Mouse (Mus musculus) fibroblast of lung, adult 2 months (primary cell): ENCODE results near the gene Tmem229b.
"Not testable (repeated sequence)": the region's sequence is repeated elsewhere in the genome, so short reads cannot be mapped to it uniquely, and the experiment has no call there.

ENCODE experiments used
- DNase-seq: peaks from one replicate; pipeline ENCODE4 v3.0.0-alpha.2; 2011; ENCODE audit warnings: low read depth

The Tmem229b gene

DNA sequence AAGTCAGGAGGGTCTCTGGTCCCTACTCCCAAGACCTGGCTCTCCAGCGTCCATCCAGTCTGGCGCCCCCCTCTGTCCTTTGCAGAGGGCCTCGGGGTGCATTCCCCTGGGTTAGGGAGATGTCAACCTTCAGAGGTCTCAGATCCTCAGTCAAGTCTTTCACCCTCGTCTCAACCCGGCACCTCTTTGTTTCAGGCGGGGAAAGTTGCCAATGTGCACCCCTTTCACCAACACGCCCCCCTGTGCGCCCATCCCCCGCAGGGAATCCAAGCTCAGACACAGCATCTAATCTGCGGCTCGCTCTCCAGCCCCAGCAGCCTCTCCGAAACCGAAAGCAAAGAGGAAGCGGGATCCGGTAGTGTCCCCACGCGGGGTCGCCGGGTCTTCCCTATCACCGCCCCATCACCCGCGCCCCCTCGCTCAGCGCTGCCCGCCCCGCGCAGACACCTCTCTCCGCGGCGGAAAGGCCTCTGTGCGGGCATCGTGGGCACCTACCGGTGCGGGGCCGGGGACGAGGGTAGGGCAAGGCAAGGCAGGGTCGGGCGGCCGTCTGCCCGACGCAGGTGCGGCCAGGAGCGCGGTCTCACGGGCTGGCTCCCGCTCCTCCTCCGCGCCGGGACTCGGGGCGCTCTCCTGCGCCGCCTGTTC, 825 bp downstream of the Tmem229b start:
- no peak for DNase-seq

DNA sequence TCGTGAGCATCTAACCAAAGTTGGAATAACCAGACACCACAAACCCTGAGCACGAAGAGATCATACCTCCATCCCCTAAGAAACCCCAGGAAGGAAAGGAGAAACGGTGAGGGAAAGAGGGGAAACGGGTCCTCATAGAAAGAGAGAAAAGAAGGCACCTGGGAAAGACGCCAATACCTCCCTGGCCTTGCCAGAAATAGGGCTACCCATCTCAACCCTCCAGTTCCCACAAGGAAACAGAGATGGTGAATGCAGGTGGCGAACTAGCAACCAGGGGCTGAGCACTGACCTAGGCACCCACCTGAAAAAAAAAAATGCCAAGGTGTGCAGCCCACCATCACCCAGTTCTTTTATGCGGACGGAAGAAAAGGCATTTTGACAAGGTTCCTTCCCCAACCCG, 1.4 kb downstream of the Tmem229b start:
- DNase-seq: no peak

DNA sequence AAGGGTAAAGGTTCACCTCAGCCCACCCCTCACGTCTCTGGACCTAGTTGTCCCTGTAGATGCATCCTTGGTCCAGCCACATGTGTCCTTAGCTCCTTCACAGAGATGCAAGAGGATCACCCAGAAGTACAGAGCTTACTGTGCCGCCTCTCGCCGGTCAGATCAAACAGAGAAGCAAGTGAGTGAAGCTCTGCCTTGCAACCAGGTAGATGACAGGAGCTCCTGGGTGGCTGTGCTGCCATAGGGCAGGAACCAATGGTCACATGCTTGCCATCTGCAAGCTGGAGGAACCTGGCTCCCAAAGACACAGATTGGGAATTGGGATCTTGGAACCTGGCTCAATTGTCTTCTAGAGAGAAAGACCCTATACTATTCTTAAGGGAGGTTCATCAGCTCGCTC, 2.0 kb downstream of the Tmem229b start:
- no peak for DNase-seq

DNA sequence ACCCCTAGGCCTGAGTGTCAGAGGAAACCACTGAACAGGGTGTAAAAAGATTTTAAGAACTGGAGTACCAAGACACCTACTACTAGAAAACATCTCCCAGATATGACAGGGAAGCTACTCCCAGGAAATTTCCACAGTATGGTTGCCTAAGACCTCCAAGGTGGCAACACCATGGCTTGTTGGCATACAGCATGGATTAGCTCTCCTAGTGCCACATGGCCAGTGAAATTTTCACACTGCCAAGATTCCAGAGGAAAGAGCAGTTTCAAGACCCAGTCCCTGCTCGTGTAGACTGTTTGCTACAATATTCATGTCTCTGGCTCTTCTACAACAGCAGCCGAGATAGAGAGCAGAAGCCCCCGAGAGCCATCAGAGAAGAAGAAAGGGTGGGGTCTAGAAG, 4.4 kb downstream of the Tmem229b start:
- DNase-seq: no peak

DNA sequence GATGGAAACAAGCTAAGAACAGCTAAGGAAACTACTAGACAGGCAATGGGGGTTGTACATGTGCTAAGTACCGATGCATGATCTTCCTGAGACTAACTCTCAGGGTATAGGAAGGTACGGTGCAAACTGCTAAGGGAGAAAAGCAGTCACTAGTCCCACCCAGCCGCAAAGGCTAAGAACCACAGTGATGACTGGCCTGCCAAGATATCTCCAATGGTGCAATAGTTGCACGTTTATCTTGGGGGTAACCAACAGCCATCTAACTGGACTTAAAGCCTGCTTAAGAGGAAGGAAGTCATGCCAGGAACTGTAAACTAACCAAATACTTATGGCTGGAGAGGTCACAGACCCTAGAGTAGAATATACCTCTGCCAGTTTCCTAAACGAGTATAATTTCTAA, 5.0 kb downstream of the Tmem229b start:
- DNase-seq: no peak

DNA sequence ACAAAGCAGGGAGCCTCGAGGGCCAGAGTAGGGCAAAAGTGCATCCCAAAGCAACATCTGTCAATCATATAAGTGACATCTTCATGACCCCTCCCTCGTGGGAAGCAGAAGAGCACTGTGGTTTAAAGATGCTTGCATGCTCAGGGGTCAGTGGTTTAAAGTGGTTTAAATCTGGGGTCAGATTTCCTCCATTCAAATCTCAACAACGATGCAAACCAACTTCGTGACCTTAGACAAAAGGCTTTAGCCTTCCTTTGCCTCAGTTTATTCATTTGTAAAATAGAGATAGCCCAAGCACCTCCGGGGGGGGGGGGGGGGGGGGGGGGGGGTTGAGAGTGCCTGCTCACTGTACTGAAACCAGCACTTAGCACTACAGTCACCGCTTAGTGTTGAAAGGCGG, 10.7 kb downstream of the Tmem229b start:
- no peak for DNase-seq

DNA sequence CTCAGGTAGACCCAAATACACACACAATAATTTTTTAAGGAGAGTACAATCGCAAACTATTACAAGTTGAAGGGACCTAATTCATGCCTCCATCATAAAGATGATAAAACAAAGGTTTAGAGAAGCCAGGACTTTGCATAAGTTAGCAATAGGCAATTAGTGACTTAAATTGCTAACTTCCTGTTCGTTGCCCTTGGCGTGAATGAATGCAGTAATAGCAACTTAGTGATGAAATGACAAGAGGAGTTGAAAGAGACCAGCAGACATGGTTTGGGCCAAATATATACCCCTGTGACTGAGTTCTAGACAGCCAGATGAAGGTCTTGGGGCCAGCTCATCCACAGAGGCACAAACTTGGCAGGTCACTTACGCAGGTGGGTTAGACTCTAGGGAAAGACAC, 11.2 kb downstream of the Tmem229b start:
- no peak for DNase-seq

DNA sequence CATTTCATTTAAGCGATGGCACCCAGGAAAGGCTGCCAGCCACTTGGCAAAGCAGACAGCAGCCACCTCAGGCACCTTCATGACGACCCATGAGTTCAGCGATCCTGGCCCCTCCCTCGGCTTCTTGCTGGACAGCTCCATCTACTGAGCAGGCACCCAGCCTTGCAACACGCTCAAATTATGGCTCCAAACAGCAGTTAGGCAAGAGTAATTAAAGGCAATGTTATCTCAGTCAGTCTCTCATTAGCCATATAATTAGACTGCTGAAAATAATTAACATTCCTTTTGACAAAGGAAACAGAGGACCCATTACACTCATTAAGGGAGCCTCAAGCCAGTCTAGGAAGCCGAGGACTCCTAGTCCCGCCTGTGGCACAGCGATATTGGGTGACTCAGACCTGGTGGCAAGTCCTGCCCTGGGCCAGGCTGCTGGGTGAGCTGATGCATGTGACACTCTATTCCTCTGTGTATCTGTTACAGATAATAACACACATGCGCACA, 19.8 kb downstream of the Tmem229b start:
- DNase-seq: no peak

DNA sequence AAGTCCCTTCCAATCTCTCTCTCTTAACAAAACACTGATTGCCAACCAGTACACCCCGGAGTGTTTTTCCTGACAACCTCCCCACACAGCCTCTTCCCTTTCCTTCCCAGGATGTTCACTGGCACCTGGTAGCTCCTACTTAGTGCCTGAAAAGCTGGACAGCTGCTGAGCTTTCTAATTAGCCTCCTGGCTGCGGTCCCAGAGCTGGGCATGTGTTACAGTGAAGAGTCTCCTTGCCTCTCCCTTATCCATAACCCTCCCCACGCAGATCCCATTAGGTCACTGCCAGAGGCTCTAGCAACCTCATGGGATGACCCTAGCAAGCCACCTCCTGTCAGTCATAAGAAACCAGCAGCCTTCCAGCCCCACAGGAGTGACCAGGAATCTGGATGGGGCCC, 23.4 kb downstream of the Tmem229b start:
- DNase-seq: no peak

DNA sequence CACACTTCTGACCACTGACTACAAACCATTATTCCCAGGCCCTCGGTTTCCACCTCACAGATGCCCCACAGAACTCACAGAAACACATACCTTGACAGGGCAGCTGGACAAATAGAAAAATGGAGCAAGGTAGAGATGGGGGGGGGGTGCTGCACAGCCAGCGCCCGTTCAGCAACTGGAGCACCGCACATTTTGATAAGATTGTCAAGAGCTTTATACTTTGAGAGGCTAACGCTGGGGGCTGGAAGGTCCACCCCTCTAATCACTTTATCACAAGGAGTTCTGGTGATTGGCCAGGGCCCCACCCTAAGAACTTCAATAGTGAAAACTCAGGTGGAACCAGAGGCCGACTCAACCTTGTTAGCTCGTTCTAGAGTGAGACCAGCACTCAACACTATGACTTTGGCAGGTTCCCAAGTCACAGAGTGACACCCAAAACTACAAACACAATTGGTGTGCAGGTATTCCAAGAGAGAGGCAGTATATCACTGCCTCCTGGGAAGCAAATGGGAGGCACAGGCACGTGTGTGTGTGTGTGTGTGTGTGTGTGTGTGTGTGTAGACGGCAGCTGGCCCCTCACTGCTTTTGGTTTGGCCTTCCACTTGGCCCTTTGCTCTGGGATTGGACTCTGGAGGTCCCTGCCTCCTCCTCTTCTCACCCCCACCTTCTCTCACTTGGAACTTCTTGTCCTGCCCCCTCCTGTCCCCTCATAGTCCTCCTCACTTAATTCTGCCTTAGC, 24.0 kb downstream of the Tmem229b start:
- no peak for DNase-seq

DNA sequence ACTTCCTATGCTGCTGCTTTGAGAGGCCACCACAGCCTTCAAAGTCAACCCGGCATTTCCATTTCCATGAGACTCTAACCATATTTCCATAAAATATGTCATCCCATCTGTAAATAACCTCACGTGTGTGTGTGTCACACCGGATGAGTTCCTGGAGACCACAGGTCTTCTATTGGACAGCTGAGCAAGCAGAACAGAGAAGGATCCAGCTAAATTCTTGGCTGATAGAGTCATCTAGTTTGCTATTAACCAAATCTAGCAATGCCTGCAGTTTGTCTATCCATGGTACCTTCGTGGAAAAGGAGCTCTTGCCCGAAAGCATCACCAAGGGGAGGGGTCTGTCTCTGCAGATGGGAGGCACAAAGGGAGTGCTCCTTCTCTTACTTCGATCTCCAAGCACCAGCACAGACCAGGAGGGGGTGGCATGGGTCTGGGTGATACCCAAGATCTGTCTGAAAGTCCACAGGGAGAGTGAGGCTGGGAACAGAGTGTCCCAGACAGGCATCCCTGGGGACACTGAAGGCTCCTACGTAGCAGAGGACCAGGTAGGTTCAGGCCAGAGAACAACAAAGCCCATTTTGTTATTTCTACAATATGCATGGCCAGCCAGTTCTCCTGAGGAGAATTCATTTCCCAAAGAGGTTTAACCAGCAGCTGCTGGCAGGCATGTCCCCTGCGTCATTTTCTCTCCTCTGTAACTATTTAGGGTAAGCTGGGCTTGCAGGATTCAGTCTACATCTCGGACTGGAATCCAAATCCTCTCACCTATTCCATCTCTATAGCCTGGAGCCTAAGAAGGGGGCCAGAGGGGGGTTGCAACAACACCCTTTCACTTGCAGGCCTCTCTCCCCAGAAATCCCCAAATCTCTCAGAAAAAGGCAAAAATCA, 25.2 kb downstream of the Tmem229b start:
- DNase-seq: no peak

DNA sequence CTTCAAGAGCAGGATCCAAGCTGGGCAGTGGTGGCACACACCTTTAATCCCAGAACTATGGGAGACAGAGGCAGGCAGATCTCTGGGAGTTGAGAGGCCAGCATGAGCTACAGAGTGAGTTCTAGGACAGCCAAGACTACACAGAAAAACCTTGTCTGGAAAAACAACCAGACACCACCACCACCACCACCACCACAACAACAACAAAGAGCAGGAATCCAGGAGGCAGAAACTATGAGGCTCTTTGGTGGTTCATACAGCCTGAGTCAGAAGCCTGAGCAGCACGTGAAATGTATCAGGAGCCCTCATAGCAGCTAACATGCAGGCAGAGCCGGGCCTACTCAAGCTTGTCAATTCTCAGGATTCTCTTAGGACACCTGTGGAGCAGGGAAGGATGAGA, 26.3 kb downstream of the Tmem229b start:
- no peak for DNase-seq

DNA sequence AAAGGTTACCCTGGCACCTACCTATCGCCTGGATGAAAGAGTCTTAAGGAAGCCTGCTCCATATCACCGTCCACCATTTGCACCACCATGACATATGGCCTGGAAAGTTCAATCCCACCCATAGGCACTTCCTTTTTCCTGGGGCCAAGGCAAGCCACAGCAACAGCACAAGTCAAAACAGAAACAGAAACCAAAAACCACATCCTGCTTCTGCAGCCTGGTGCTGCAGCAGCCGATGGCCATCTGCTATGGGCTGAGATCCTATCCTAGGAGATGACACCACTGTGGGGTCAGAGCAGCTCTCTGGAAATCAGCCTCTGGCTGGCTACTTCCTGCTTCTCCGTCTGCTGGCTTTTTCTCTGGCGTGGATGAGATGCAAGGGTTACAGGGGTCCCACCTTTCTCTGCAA, 26.7 kb downstream of the Tmem229b start:
- no peak for DNase-seq

DNA sequence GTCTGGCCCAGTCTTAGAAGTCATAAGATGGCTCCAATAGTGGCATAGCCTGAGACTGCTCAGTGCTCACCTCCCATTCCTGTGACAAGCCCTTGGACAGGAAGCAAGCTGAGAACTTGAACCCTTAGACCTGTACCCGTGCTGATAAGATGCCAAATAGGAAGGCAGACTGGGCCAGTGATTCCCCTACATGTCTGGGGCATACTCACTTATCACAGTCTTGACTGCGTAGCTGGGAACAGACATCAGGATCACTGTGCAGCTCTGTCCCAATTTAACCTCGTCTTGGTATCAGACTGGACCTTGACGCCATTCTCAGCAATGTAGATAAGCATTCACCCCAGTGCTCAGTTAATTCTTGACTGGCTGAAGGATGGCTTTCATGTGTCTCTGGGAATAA, 29.9 kb downstream of the Tmem229b start:
- no peak for DNase-seq

DNA sequence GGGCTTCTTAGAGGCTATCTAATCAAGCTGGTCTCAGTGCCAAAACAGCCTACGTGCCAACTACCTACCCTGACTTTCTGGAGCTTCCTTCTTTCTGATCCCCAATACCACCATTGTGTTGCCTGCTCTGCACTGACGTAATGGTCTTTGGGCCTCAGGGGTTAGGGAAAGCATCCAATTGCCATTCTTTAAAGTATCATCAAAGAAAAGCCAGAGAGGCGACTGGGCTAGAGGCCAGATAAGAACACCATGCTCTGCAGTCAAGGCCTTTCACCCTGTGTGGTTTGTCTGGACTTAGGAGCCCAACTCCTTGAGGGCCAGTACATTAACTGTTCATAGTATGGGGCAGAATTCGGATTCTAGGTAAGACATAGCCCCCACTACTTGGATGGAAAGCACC, 30.3 kb downstream of the Tmem229b start:
- no peak for DNase-seq

DNA sequence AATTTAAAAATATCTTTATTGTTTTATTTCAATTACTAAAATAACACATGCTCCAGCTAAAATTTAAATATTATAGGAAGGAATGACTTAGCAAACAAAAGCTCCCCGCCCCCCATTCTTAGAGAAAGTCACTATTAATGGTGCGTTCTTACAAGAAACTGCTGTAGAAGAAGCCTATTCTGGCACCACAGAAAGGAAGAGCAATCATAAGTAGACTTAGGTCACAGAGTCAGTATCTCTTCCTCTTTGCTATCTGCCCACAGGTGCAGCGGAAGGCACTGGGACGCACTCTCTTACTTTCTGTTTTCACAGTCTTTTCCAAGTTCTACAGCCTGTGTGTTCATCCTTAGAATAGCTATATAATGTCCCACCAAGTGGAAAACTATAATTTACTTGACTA, 31.6 kb downstream of the Tmem229b start:
- no peak for DNase-seq

DNA sequence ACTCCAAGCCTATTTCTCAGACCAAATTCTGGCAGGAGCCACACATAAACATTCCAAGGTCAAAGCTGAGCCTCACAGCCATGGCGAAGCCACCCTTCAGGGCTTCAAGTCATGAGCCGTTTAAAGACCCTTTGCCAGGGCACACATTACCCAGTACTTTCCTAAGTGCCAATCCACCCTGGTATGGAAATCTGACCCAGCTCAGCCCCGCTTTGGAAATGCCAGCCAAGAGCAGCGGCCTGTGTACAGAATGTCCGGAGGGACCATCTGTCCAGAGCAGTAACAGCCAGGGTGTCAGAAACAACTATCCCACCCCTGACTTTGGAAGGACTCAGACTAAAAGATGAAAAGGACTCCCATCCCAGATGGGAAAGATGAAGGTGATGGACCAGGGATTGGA, 32.7 kb downstream of the Tmem229b start:
- no peak for DNase-seq

DNA sequence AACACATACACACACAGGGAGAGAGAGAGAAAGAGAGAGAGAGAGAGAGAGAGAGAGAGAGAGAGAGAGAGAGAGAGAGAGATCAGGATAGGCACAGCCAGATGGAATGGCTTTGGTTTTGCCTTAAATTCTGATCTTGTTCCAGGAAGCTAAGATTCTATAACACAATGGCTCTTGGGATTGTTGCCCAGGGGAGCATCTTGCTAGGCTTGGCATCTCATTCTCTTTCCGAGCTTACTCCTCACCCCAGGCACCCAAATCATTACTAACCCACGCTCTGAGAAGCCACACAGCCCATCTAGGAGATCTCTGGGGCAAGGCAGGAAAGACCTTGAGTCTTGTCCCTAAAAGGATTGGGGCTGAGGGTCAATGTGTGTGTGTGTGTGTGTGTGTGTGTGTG, 33.6 kb downstream of the Tmem229b start:
- DNase-seq: no peak

DNA sequence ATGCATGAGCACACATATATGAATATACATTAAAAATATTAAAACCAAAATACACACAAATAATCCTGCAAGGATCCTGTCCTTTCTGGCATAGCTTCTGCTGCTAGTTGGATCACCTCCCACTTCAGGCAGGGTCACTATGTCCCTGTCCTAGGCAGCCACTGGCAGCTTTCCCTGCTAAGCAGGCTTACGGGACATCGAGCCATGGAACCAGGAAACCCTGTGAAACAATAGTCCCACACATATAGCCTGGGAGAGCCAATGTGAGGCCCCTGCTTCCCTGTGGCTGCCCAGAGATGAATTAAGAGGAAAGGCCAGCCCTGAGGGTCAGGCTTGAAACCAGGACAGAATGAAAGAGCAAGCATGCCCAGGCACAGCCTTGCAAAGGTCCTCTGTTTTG, 35.8 kb downstream of the Tmem229b start:
- no peak for DNase-seq

DNA sequence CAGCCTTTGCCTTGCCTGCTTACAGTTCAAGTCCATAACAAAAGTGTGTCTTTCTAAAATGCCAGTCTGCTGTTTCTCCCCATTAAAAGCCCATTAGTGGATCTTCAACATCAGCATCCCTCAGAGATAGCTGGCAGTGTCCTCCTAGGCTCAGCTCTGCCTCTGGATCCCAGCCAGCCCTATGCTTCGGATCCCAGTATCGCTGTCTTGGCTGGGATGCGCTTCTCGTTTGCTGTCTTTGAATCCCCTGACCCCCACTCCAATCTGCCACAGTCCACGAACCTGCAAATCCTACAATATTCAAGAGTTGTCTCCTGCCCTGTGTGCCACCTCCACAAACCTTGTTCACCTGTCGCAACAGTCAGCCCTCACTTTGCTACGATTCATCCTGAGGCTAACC, 36.7 kb downstream of the Tmem229b start:
- DNase-seq: no peak

DNA sequence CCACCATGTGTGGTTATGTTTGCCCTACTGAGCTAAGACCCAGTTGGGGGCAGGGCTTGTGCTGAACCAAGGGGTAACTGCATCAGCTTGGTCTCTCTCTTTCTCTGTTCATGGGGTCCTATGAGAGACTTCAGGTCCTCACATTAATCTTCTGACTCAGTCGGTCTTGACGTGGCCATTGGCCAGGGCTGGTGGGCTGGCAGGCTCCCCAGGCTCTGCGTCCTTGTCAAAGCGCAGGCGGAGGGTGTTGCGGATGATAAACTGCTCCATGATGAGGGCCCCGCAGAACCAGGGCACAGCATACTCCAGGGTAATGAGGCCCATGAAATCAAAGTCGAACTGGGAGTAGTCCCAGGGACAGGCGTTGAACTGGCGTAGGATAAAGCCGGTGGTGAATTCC, 42.9 kb downstream of the Tmem229b start:
- not testable (repeated sequence) for DNase-seq

DNA sequence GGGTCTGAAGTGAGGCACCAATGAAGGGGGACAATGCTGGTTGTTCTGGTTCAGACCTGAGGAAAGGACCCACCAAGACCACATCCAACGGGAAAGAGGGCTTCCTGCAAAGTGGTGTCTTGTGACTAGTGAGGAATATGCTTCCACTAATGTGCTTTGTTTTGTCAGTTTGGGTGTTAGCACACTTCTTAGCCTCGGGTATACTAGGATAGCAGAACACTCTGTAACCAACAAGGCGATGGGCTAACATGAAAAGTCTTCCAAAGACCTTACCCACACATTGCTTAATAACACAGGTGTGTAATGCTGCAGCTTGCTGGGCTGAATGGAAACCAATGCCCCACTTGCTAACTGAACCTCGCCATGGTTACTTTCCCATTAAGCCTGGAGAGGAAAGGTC, 51.0 kb downstream of the Tmem229b start:
- no peak for DNase-seq

DNA sequence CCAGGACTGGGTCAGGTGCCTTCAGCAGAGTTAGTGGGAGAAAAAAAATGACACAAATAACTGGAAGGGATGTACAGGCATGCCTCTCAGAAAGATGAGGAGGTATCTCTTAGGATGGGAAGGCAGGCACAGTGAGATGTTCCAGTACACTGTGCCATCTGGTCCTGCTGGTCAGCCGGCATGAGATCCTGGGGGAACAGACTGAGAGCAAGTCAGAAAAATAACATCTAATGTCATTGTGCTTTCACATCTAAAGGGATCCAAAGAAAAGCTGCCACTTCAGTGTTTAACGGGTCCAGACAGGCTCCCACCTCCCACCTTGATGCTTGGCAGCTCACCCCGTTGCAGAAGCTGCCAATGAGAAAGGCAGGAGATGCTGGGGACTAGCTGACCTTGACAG, 54.9 kb downstream of the Tmem229b start:
- no peak for DNase-seq
